Mouse (Mus musculus) midbrain, embryonic 11.5 days (tissue): ENCODE data around the gene Hmx3. TPM values are rescaled to one million over a fixed set of nuclear protein-coding genes. Genes with fewer than 3 reads are reported as not detected.

ENCODE experiments used
- ATAC-seq: fragments of 200-750 bp; cut with Nextera tagmentation; 2 replicates; pipeline ENCODE4 v1.8.0; 2017; ENCODE audit warnings: moderate TSS enrichment, moderate library complexity; ENCODE audit not compliant: low FRiP score
- DNase-seq: peaks from one replicate; pipeline ENCODE4 v3.0.0; 2015; ENCODE audit warnings: low spot score; ENCODE audit errors: missing footprints
- H3K27ac ChIP-seq: fragments of 300-500 bp; sonication (generic); 2 replicates; pipeline ENCODE4 v1.5.1; 2014; ENCODE audit warnings: low read depth, low read length
- H3K27me3 ChIP-seq: fragments of 300-500 bp; sonication (generic); 2 replicates; pipeline ENCODE4 v1.6.1; 2014; ENCODE audit warnings: mild to moderate bottlenecking, low read length, moderate library complexity, mixed read lengths; ENCODE audit not compliant: control insufficient read depth, insufficient read depth
- H3K36me3 ChIP-seq: fragments of 300-500 bp; sonication (generic); 2 replicates; pipeline ENCODE4 v1.6.1; 2014; ENCODE audit warnings: mild to moderate bottlenecking, low read length, moderate library complexity, mixed read lengths; ENCODE audit not compliant: control insufficient read depth, insufficient read depth
- H3K4me1 ChIP-seq: fragments of 300-500 bp; sonication (generic); 2 replicates; pipeline ENCODE4 v1.6.1; 2014; ENCODE audit warnings: low read length; ENCODE audit not compliant: control insufficient read depth, insufficient read depth
- H3K4me2 ChIP-seq: fragments of 300-500 bp; sonication (generic); 2 replicates; pipeline ENCODE4 v1.6.1; 2014; ENCODE audit warnings: mild to moderate bottlenecking, moderate library complexity
- H3K4me3 ChIP-seq: fragments of 300-500 bp; sonication (generic); 2 replicates; pipeline ENCODE4 v1.5.1; 2014; ENCODE audit warnings: low read depth, low read length
- H3K9ac ChIP-seq: fragments of 300-500 bp; sonication (generic); 2 replicates; pipeline ENCODE4 v1.6.1; 2014; ENCODE audit warnings: low read length
- H3K9me3 ChIP-seq: fragments of 300-500 bp; sonication (generic); 2 replicates; pipeline ENCODE4 v1.6.1; 2016; ENCODE audit warnings: low read length; ENCODE audit not compliant: control insufficient read depth
- WGBS: fragments of 180-500 bp; shearing (Covaris S2); extraction: QIAGEN DNeasy Blood & Tissue Kit; methylation state at CpG from one replicate; pipeline ENCODE4 v1.1.7; 2014; 5-methylcytosine and 5-hydroxymethylcytosine counted together
- polyA plus RNA-seq: library from polyadenylated mRNA; unstranded; fragments of >200 nt; fragmentation: Nextera tagmentation; extraction: Ambion mirVana; gene quantifications from 2 replicates; pipeline ENCODE4 v1.2.1, GENCODE M21; 2014

Gene Hmx3
- polyA plus RNA-seq, 1 experiment from 2014 or later = 0.18 TPM

- H3K27ac ChIP-seq = no peak overlapping the region
- H3K9me3 ChIP-seq = no peaks in the 10 kb centered on the region
- H3K36me3 ChIP-seq = no peaks in the 10 kb centered on the region
- no peak overlapping the region for H3K9ac ChIP-seq
- H3K4me1 ChIP-seq = peaks cover 26% of the 10 kb centered on the region
- DNase-seq (peak; percentile 90), ATAC-seq (no peak)
- 1% methylated on average over 13 of the region's 13 CpGs for WGBS
- no peak overlapping the region for H3K4me2 ChIP-seq
- H3K27me3 ChIP-seq = peaks cover 99% of the 10 kb centered on the region
- no peak overlapping the region for H3K4me3 ChIP-seq
These were observed 3.2 kb downstream of the Hmx3 start for GRCm38 (mm10) chr7:131545701-131546385.

GRCm38 (mm10) chr7:131546423-131546822 lies 3.8 kb downstream of the Hmx3 start:
- ATAC-seq (no peak), DNase-seq (peak; percentile 93)
- no peak overlapping the region for H3K27ac ChIP-seq
- H3K4me1 ChIP-seq = peaks cover 26% of the 10 kb centered on the region
- no peak overlapping the region for H3K4me2 ChIP-seq
- no peak overlapping the region for H3K9ac ChIP-seq
- WGBS = 0% methylated on average over 2 of the region's 2 CpGs
- H3K27me3 ChIP-seq = peaks cover 99% of the 10 kb centered on the region
- H3K9me3 ChIP-seq = no peaks in the 10 kb centered on the region
- no peak overlapping the region for H3K4me3 ChIP-seq
- H3K36me3 ChIP-seq = no peaks in the 10 kb centered on the region

DNA sequence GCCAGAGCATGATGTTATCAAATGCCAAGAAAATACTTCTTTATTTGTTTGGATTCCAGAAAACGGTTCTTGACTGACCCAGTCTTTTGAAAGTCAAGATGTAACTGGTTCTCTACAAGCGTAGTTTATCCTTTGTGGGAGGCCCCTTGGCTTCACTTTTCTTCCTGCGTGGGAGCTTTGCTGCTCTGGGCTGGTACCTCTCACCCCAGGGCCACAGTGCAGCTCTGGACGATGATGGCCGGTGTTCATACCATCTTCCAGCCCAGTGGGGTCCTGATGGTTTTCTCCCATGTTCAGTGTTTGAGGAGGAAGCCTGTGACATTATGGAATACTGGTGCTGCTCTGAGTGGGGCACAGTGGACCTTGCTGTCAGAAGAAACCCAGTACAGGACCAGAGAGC lies 4.8 kb downstream of the Hmx3 start:
- no peak overlapping the region for H3K4me3 ChIP-seq
- no peak overlapping the region for H3K9ac ChIP-seq
- no peak overlapping the region for H3K4me2 ChIP-seq
- WGBS = 3% methylated on average over 5 of the region's 5 CpGs
- no peak overlapping the region for H3K27ac ChIP-seq
- DNase-seq (peak; percentile 92), ATAC-seq (no peak)
- no peaks in the 10 kb centered on the region for H3K9me3 ChIP-seq
- peaks cover 99% of the 10 kb centered on the region for H3K27me3 ChIP-seq
- H3K36me3 ChIP-seq = no peaks in the 10 kb centered on the region
- peaks cover 20% of the 10 kb centered on the region for H3K4me1 ChIP-seq

DNA sequence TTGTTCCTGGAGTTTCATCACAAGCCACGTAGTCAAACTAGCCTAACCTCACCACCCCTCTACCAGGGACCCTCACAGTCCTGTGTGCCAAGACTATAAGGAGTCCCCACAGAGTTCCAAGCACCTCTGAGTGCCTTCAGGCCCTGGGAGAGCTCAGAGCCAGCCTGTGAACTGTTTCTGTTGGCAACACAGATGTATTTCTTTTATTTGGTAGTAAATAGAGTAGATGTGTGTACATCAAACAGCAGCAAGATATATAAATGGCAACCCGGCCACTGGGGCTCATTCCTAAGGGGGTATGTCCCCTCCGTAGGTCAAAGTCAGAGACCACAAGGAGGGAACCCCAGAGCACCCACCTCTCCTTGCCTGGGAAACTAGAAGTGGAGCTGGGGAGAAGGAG lies 5.8 kb downstream of the Hmx3 start, which contains the start of gene Hmx2:
Gene Hmx2 (plus strand): TSS at position 301 of the 400 bp plus-strand sequence.
- Histone ChIP-seq H3K9ac (no peak within 1 kb of the TSS), H3K9me3 (no peaks in the 10 kb centered on the region), H3K36me3 (no peaks in the 10 kb centered on the region), H3K4me2 (no peak within 1 kb of the TSS), H3K4me1 (peaks cover 14% of the 10 kb centered on the region), H3K27ac (no peak within 1 kb of the TSS), H3K4me3 (no peak within 1 kb of the TSS), H3K27me3 (peaks cover 99% of the 10 kb centered on the region)
- no peak for ATAC-seq
- 3% methylated on average over 3 of the region's 3 CpGs for WGBS
- peak; percentile 89 for DNase-seq

DNA sequence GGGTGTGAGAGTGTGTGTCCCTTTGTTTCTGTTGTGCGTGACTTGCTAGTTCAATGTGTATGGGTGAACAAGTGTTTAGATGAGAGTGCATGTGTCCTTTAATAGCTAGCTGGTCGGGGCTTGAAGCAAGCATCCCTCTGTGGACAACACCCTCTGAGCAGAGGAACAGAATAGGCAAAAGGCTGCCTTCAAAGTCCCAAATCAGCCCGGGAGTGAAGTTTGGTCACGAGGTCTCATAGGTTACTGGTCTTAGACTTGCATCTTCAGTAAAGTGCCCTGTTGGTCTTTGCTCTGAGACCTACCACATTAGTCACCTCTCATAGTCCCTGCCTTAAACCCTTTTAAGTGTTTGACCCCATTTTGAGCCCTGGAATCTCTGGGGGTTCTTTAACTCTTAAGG lies 8.8 kb downstream of the Hmx3 start:
- H3K27me3 ChIP-seq = peaks cover 99% of the 10 kb centered on the region
- no peak overlapping the region for H3K4me3 ChIP-seq
- peak; percentile 95 for DNase-seq
- H3K9ac ChIP-seq = no peak overlapping the region
- H3K27ac ChIP-seq = no peak overlapping the region
- no peaks in the 10 kb centered on the region for H3K9me3 ChIP-seq
- WGBS = under 1% methylated on average over 4 of the region's 4 CpGs
- H3K4me1 ChIP-seq = peaks cover 21% of the 10 kb centered on the region
- H3K4me2 ChIP-seq = no peak overlapping the region
- no peaks in the 10 kb centered on the region for H3K36me3 ChIP-seq
- ATAC-seq = no peak

DNA sequence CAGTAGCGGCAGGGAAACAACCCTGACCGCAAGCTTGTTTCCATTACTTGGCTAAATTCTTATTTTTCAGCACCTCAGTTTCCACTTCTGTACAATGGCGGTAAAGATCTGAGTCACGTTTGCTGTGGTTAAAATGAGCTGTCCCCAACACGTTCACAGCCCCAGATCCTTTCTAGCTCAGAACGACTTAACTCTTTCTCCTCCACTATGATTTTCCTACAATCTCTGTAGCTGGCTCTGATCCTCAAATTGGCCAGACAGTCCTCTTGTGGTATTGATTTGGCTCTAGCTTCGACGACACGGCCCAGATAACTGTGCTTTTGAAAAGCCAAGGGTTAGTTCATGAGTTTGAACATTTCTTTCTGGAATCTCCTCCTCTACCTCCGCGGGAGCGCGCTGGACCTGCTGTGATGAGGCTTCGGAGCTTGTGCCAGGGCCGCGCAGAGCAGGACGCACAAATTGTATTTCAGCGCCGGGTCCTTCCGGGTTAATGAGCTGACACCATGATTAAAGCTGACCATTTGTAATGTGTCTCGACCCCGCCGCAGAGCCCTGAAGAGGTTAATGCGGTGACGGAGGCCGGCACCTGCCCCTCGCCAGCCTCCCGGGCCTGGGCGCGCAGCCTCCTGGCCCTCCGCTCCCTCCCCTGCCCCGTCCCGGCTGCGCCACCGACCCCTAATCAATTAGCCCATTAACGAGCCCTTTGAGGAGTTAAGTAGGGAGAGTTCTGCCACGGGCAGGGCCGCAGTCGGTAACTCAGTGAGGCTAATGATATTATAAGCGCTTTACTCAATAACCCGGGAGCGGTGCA lies 9.5 kb downstream of the Hmx3 start:
- WGBS = under 1% methylated on average over 42 of the region's 42 CpGs
- ATAC-seq (no peak), DNase-seq (peak; percentile 95)
- Histone ChIP-seq H3K36me3 (no peaks in the 10 kb centered on the region), H3K4me2 (no peak overlapping the region), H3K9me3 (no peaks in the 10 kb centered on the region), H3K9ac (no peak overlapping the region), H3K27me3 (peaks cover 99% of the 10 kb centered on the region), H3K4me1 (peaks cover 26% of the 10 kb centered on the region), H3K27ac (no peak overlapping the region), H3K4me3 (no peak overlapping the region)

DNA sequence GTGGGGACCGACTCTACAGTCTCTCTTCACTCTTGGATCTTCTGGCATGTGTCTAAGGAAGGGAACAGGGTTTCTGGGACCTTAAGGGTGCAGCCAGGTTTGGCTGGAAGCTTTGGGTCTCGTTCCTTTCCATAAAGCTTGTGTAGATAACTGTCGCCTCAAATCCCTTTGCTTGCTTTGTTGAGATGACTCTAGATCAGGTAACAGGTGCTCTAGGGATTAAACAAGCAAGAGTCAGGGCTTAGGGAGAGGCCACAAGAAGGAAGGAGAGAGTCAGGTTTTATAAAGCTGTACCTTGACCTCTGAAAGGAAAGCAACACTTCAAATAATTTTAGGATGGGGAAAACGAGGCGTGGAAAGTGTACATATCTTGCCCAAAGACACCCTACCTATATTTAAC lies 10.1 kb downstream of the Hmx3 start:
- Histone ChIP-seq H3K27ac (no peak overlapping the region), H3K9me3 (no peaks in the 10 kb centered on the region), H3K36me3 (no peaks in the 10 kb centered on the region), H3K4me3 (no peak overlapping the region), H3K9ac (no peak overlapping the region), H3K4me2 (no peak overlapping the region), H3K27me3 (peaks cover 99% of the 10 kb centered on the region), H3K4me1 (peaks cover 28% of the 10 kb centered on the region)
- DNase-seq = peak; percentile 93
- ATAC-seq = no peak
- 0% methylated on average over 5 of the region's 5 CpGs for WGBS

- under 1% methylated on average over 39 of the region's 39 CpGs for WGBS
- H3K4me2 ChIP-seq = peak overlapping the region; percentile 63
- H3K36me3 ChIP-seq = no peaks in the 10 kb centered on the region
These were observed 11.1 kb downstream of the Hmx3 start for GRCm38 (mm10) chr7:131553771-131554175.

More at GRCm38 (mm10) chr7:131553771-131554175, 11.1 kb downstream of the Hmx3 start:
- peak overlapping the region; percentile 37 for H3K4me3 ChIP-seq
- peaks cover 98% of the 10 kb centered on the region for H3K27me3 ChIP-seq
- no peak overlapping the region for H3K9ac ChIP-seq
- ATAC-seq (peak; percentile 72), DNase-seq (peak; percentile 97)
- H3K9me3 ChIP-seq = no peaks in the 10 kb centered on the region
- peaks cover 28% of the 10 kb centered on the region for H3K4me1 ChIP-seq
- no peak overlapping the region for H3K27ac ChIP-seq
